Mouse (Mus musculus): ENCODE data around the gene Atp13a1.

Gene Atp13a1

DNA sequence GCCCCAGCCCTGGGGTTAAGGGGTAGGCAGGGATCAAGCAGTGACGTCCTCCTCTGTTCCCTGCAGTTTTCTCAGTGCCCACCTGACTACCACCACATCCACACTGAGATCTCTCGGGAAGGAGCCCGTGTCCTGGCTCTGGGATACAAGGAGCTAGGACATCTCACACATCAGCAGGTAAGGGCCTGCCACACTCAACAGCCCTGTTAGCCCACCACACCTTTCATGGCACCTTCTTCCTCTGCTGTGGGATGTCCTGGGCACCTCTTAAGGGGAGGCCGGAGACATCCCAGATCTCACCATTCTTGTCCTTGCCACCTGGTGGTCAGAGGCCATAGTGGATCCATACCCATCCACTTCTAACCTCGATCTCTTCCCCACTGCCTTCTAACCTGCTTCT lies 9.0 kb downstream of the Atp13a1 start:
- no peak for DNase-seq (ENCODE audit: low spot score in 2 of 2)

DNA sequence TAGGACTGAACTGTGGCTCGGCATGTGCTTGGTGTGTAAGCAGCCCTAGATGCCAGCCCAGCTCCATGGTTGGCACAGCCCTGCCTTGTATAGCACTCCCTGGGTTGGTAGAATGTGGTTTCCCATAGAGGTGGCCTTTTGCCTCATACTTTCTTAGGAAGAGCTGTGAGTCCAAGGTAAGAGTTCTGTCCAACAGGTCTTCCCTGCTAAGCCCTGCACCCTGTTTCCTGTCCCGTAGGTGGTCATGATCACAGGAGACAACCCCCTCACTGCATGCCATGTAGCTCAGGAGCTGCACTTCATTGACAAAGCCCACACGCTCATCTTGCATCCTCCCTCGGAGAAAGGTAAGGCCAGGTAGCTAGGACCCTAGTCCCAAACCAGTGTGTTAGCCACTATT lies 10.8 kb downstream of the Atp13a1 start:
- no peak for DNase-seq (ENCODE audit: low spot score in 2 of 2)

- DNase-seq (ENCODE audit: low spot score in 2 of 2) = no peak
Measured at GRCm38 (mm10) chr8:69802216-69802615, 11.3 kb downstream of the Atp13a1 start.

DNA sequence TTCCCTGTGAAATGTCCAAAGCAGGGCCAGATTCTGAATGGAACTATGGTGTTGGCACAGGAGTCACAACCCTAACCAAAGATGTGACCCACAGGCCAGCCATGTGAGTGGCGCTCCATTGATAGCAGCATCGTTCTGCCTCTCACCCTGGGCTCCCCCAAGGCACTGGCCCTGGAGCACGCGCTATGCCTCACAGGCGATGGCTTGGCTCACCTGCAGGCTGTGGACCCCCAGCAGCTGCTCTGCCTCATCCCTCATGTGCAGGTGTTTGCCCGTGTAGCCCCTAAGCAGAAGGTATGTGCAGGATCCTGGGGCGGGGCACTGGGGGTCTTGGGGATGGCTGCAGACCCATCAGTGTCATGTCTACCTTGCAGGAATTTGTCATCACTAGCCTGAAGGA lies 12.4 kb downstream of the Atp13a1 start:
- DNase-seq (ENCODE audit: low spot score in 2 of 2) = no peak

DNA sequence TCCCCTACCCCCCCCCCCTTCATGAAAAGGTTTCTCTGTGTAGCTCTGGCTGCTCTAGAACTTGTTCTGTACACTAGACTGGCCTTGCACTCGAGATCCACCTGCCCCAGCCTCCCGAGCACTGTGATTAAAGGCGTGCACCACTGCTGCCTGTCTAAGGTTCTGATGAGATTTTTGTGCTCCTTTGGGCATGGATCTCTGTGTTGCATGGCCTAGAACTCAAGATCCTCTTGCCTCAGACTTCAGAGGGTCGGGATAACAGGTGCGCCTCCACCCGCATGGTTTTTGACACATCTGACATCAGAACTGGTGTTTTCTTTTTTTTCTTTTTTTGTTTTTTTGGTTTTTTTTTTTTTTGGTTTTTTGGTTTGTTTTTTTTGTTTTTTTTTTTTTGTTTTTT lies 13.6 kb downstream of the Atp13a1 start:
- DNase-seq (ENCODE audit: low spot score in 2 of 2) = no peak

DNA sequence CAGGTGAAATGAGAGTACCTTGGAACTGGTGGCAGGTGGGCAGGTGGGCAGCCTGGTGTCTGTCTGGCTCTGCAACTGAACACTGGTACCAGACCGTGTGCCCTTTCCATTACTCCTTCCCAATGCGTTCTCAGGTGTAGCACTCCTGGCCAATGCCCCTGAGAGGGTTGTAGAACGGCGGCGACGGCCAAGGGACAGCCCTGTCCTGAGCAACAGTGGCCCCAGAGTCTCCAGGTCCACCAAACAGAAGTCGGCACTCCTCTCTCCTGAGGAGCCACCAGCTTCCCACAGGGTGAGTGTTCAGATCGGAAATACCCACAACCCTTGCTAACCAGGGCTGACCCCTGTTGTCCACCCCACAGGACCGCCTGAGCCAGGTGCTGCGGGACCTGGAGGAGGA lies 14.1 kb downstream of the Atp13a1 start:
- DNase-seq (ENCODE audit: low spot score in 2 of 2) = no peak

DNA sequence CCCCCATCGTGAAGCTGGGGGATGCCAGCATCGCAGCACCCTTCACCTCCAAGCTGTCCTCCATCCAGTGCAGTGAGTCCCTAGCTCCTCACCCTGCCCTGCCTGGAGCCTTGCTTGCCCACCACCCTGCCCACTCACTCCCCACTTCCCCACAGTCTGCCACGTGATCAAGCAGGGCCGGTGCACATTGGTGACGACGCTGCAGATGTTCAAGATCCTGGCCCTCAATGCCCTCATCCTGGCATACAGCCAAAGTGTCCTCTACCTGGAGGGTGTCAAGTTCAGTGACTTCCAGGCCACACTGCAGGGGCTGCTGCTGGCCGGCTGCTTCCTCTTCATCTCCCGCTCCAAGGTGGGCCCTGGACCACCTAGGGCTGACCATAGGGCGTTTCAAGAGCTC lies 14.5 kb downstream of the Atp13a1 start:
- no peak for DNase-seq (ENCODE audit: low spot score in 2 of 2)

GRCm38 (mm10) chr8:69807236-69807635 lies 16.3 kb downstream of the Atp13a1 start:
- no peak for DNase-seq (ENCODE audit: low spot score in 2 of 2)

- DNase-seq (ENCODE audit: low spot score in 2 of 2) = peak; percentile 54 to 57
Measured at GRCm38 (mm10) chr8:69808094-69808863, 17.3 kb downstream of the Atp13a1 start, which contains the start of gene Gmip. Gmip (plus strand) TSS chr8:69808679.

DNA sequence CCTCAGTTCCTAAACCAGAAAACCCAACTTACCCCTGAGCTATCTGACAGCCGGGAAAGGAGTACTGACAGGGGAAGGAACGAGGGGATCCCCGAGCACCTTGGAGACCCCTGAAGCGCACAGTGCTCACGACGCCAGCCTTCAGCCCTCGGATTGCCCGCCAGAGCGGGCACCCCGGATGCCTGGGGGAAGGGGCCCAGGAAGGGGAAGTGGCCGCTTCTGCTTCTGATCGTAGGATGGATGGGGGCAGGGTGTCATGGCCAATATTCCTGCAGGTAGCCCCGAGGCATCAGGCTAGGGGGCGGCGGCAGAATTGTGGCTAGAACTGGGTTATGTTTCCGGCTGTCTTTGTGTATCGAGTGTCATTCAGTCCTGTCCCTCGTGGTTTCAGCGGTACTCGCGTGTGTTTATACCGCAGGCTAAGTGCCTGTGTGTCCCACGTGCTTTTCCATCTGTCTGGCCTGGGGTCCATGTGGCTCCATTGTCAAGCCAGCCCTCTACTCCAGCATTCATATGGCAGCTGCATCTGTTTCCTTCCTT lies 18.0 kb downstream of the Atp13a1 start:
- DNase-seq (ENCODE audit: low spot score in 2 of 2) = peak in 1 of 2 experiments; percentile 57

- no peak for DNase-seq (ENCODE audit: low spot score in 2 of 2)
Measured at GRCm38 (mm10) chr8:69809820-69810219, 18.9 kb downstream of the Atp13a1 start.

- no peak for DNase-seq (ENCODE audit: low spot score in 2 of 2)
Measured at GRCm38 (mm10) chr8:69814881-69815280, 23.9 kb downstream of the Atp13a1 start.

DNA sequence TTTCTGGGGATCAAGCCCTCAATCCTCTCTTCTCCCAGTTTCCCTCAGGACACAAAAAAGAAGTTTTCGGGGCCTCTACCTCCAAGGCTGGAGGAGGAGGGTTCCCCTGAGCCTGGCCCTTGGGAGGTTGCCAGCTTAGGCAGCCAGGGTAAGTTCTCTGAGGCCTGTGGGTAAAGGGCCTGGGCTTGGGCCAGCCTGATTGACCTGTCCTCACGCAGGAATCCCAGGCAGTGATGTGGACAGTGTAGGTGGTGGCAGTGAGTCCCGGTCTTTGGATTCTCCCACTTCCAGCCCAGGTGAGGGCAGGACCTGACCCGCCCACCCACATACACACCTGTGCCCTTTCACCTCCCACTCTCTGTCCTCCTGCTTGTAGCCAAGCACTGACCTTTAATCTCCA lies 24.4 kb downstream of the Atp13a1 start:
- DNase-seq (ENCODE audit: low spot score in 2 of 2) = no peak

DNA sequence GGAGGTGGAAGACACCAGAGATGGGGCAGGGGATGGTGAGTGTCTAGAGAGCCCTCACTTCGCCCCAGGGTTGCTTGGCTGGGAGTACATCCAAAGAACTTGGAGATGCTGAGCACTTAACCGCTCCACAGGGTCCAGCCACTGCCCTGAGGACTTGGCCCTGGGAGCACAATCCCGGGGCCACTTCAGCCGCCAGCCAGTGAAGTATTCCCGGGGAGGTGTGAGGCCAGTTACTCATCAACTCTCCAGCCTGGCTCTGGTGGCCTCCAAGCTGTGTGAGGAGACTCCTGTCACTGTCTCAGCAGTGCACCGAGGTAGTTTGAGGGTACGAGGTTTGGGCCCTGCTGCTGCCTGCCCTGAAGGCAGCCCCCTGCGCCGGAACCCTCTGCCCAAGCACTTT lies 29.5 kb downstream of the Atp13a1 start:
- no peak for DNase-seq (ENCODE audit: low spot score in 2 of 2)

DNA sequence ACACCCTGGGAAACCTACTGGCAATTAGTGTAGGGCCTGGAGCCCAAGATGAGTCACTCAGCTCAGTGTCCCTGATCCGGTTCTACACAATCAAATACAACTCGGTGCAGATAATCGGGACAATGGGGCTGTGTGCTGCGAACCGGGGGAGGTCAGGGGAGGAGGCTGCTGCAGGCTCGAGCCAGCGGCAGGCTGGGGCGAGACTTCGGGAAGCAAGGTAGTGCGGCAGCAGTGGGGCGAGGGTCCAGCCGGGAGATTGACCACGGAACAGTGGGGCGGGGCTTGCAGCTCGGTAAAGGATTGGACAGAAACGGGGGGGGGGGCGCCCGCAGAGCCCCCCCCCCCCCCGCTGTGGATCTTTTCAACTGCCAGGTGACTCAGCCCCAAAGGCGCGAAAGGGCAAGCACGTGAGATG lies 31.0 kb downstream of the Atp13a1 start:
- peak in 1 of 2 experiments; percentile 21 for DNase-seq (ENCODE audit: low spot score in 2 of 2)

DNA sequence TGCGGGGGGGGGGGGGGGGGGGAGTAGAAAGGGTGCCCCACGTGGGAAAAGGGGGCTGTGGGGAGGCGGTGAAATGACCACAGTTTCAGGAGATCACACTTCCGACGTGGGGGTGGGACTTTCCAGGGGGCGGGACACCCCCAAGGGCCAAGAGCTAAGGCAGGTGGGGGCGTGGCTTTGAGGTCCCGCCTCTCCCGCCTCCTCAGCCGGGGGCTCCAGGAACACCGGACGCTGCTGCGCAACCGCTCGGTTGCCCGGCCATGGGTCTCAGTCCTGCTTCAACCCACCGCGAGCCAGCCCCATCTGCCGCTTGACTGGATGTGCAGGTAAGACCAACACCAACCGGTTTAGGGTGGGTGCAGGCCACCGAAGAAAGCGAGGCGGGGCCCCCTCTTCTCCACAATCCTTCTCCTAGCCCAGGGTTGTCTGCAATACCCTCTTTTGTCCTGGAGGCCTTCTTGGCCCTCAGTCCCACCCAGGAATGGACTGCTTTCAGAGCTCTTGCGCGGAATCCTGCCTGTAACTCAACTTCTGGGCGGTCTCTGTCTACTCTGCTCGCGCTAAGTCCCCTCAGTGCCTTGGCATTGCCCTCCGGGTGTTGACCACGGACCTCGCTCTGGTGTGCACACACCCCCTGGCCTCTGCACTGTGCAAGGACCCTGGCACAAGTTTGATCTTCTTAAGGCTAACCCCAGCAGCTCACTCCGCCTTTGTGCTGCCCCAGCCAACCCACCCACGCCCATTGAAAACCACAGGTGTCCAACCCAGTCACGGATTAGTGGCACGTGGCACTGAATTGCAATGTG lies 31.6 kb downstream of the Atp13a1 start, which contains the start of gene Lpar2:
TSS of gene Lpar2 (plus strand) at position 44 of the 806 bp plus-strand sequence.
- DNase-seq (ENCODE audit: low spot score in 2 of 2) = no peak

DNA sequence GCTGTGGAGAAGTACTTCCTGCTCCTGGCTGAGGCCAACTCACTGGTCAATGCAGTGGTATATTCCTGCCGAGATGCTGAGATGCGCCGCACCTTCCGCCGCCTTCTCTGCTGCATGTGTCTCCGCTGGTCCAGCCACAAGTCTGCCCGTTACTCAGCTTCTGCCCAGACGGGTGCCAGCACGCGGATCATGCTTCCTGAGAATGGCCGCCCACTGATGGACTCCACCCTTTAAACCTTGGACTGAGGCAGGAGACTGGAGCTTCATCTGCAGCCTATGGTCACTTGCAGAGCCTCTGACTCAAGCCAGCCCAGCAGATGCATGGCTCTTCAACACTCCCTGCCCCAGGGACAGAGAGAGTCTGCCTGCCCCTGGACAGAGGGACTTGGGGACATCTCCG lies 35.4 kb downstream of the Atp13a1 start:
- DNase-seq (ENCODE audit: low spot score in 2 of 2) = no peak

DNA sequence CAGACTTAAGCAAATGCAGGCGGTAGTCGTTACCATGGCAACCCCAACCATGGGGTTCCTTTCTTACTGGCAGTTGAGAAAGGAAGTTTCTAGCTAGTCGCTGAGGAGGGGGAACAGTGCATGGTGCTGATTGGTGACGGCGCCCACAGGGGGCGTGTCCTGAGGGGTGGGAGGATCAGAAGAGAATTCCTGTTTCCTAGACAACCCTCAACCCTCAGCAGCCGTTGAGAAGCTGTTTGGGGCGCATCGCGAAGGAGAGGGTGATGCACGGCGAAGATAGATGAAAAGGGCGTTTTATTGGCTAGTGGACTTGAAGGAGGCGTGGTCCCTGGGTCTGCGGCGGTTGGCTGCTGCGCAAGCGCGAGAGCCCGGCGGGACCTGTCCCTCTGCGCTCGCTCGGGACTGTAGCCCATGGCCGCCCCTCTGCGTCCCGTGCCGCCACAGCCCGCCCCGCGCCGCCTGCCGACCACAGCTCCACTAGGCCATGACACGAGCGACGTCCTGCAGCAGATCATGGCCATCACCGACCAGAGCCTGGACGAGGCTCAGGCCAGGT lies 41.4 kb downstream of the Atp13a1 start, which contains the start of gene Pbx4:
TSS of gene Pbx4 (plus strand) at position 194 of the 556 bp plus-strand sequence.
- DNase-seq (ENCODE audit: low spot score in 2 of 2) = peak; percentile 94 to 95

DNA sequence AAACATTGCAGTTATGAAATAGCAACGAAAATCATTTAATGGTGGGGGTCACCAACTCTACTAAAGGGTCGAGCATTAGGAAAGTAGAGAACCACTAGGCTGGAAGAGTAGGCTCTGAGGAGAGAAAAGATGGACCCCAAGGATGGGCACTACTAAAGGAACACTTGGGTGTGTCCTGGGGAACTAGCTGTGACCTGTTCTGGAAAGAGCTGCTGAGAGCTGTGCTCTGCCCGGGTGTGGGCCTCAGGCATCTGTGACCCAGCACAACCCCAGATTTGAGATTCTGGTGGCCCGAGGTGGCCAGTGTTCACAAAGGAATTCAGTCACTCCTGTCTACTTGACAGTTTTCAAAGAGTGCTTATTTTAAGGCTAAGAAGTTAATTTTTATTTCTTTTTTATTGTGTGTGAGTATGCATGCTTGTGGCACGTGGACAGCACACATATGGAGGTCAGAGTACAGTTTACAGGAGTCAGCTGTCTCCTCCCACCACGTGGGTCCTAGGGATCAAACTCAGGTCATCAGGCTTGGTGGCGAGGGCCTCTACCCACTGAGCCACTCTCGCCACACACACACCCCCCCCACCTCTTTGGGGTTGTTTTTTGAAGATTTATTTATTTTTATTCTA lies 46.2 kb downstream of the Atp13a1 start:
- no peak for DNase-seq (ENCODE audit: low spot score in 2 of 2)

- no peak for DNase-seq (ENCODE audit: low spot score in 2 of 2)
Measured at GRCm38 (mm10) chr8:69847167-69848065, 56.5 kb downstream of the Atp13a1 start.

DNA sequence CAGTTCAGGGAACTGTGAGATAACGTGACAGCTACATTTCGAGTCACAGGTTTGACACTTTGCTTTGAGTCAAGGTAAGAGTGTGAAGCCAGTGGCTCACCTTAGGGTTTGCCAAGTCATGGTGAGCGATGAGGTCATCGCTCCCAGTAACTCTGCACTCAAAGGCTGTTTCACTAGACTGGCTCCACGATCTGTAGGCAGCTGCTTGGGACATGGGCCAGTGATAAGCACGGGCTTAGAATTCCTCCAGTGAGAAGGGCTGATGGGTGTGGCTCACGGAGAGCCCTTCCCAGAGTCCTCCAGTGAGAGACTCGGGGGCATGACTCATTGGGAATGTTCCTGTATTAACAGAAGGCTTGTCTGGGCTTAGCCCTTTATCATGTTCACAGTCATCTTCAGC lies 58.0 kb downstream of the Atp13a1 start:
- DNase-seq (ENCODE audit: low spot score in 2 of 2) = no peak

Data from right cerebral cortex, adult 2 months (tissue).